Mouse (Mus musculus) MEL (cell line): ENCODE measurements around the gene Gal3st3.

ENCODE experiments used
- BHLHE40 ChIP-seq: IDR thresholded peaks from 2 replicates; pipeline ENCODE4 v1.6.1; 2012; ENCODE audit warnings: low read depth, mild to moderate bottlenecking, inconsistent platforms, low read length, improper control_type of control experiment, borderline replicate concordance
- CHD1 ChIP-seq: IDR thresholded peaks from 2 replicates; pipeline ENCODE4 v1.6.1; 2012; ENCODE audit warnings: low read depth, mild to moderate bottlenecking, inconsistent platforms, low read length, improper control_type of control experiment
- CTCF ChIP-seq, 3 experiments: IDR thresholded peaks in 2 of 3; conservative IDR thresholded peaks in 1 of 3; 2 replicates each; pipeline ENCODE4 v1.5.1; 2011 to 2012; ENCODE audit warnings: low read length in 3 of 3, low read depth in 2 of 3, mild to moderate bottlenecking in 2 of 3, improper control_type of control experiment in 1 of 3, inconsistent platforms in 1 of 3, mixed read lengths in 1 of 3, moderate library complexity in 1 of 3; ENCODE audit not compliant: control insufficient read depth in 1 of 3, insufficient read depth in 1 of 3, poor library complexity in 1 of 3, severe bottlenecking in 1 of 3
- ELF1 ChIP-seq: IDR thresholded peaks from 2 replicates; pipeline ENCODE4 v1.6.1; 2014; ENCODE audit warnings: low read depth, mild to moderate bottlenecking, inconsistent platforms, low read length, improper control_type of control experiment, moderate library complexity
- EP300 ChIP-seq, 2 experiments: IDR thresholded peaks; 2 replicates each; pipeline ENCODE4 v1.6.1; 2011; ENCODE audit warnings: improper control_type of control experiment in 2 of 2, low read length in 2 of 2, low read depth in 1 of 2, mild to moderate bottlenecking in 1 of 2
- GATA1 ChIP-seq: IDR thresholded peaks from 2 replicates; pipeline ENCODE4 v1.6.1; 2011; ENCODE audit warnings: low read depth, low read length, improper control_type of control experiment
- MEF2A ChIP-seq: IDR thresholded peaks from 2 replicates; pipeline ENCODE4 v1.6.1; 2014; ENCODE audit warnings: low read depth, mild to moderate bottlenecking, inconsistent platforms, low read length, improper control_type of control experiment; ENCODE audit not compliant: poor library complexity, insufficient replicate concordance, severe bottlenecking; ENCODE audit errors: extremely low read depth
- MXI1 ChIP-seq: IDR thresholded peaks from 2 replicates; pipeline ENCODE4 v1.6.1; 2011; ENCODE audit warnings: mild to moderate bottlenecking, low read depth, low read length, improper control_type of control experiment
- MYC ChIP-seq: IDR thresholded peaks from 2 replicates; pipeline ENCODE4 v1.6.1; 2011; ENCODE audit warnings: low read depth, mild to moderate bottlenecking, low read length, improper control_type of control experiment, moderate library complexity
- POLR2A ChIP-seq, 2 experiments: IDR thresholded peaks; 2 replicates each; pipeline ENCODE4 v1.6.1; 2011 to 2012; ENCODE audit warnings: low read length in 2 of 2, mild to moderate bottlenecking in 2 of 2, control low read depth in 1 of 2, improper control_type of control experiment in 1 of 2, low read depth in 1 of 2, moderate library complexity in 1 of 2; ENCODE audit not compliant: control insufficient read depth in 1 of 2, insufficient read depth in 1 of 2, poor library complexity in 1 of 2
- TAL1 ChIP-seq: IDR thresholded peaks from 2 replicates; pipeline ENCODE4 v1.6.1; 2012; ENCODE audit warnings: mild to moderate bottlenecking, inconsistent platforms, low read length, moderate library complexity, mixed read lengths
- TCF12 ChIP-seq: IDR thresholded peaks from 2 replicates; pipeline ENCODE4 v1.6.1; 2014; ENCODE audit warnings: low read depth, mild to moderate bottlenecking, inconsistent platforms, low read length, improper control_type of control experiment, moderate library complexity

GRCm38 (mm10) chr19:5334741-5335140 is 36.6 kb downstream of the Gal3st3 start:
- TF ChIP-seq CTCF (IDR thresholded peaks at IDR 0.05 in 2 of 3, conservative IDR thresholded peaks at IDR 0.05 in 1 of 3; ENCODE audit: control insufficient read depth in 1 of 3, insufficient read depth in 1 of 3, low read depth in 2 of 3, low read length in 3 of 3, poor library complexity in 1 of 3, severe bottlenecking in 1 of 3) (no peak), TCF12 (no peak), MEF2A (no peak), TAL1 (no peak), BHLHE40 (no peak), EP300 (IDR thresholded peaks at IDR 0.05; ENCODE audit: low read depth in 1 of 2, low read length in 2 of 2) (no peak), MXI1 (no peak), GATA1 (no peak), POLR2A (IDR thresholded peaks at IDR 0.05; ENCODE audit: control insufficient read depth in 1 of 2, insufficient read depth in 1 of 2, low read depth in 1 of 2, low read length in 2 of 2, poor library complexity in 1 of 2) (no peak), CHD1 (no peak), ELF1 (no peak), MYC (no peak)
